Mouse (Mus musculus): Measurements from ENCODE around the gene BC051019.

BC051019 gene

DNA sequence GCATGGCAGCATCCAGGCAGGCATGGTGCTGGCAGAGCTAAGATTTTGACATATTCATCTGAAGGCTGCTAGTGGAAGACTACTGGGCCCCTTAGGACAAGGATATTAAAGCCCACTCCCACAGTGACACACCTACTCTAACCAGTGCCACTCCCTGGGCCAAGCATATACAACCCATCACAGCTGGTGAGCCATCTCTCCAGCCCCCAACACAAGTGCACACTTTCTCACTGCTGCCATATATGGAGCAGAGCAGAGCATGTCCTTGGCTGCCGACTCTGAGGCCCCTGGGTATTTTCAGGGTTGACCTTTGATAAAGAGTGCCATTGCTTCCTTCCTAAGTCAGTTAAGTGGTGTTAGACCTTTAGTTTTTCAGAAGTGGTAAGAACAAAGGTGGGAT is 13.6 kb downstream of the BC051019 start:
- DNase-seq (ENCODE audit: low read depth in 2 of 2, low spot score in 2 of 2): no peak

DNA sequence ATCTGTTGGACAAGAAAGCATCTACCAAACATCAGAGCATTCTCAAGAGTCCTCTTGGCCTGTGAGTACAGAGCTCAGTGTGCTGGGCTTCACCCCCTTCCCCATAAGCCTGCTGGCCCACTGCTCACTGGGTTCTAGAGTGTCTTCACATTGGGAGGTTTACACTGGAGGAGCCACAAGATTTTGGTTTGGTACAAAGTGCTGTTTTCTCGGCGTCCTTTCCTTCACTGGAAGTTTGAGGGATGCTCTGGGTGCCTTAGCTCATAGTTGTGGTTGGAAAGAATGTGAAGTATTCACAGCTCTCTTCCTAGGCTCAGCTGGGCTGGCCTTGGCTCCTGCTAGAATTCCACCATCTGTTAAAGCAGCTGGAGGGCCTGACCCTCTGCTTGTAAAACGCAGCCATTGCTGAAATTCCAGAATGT is 14.7 kb downstream of the BC051019 start:
- no peak for DNase-seq (ENCODE audit: low read depth in 2 of 2, low spot score in 2 of 2)

DNA sequence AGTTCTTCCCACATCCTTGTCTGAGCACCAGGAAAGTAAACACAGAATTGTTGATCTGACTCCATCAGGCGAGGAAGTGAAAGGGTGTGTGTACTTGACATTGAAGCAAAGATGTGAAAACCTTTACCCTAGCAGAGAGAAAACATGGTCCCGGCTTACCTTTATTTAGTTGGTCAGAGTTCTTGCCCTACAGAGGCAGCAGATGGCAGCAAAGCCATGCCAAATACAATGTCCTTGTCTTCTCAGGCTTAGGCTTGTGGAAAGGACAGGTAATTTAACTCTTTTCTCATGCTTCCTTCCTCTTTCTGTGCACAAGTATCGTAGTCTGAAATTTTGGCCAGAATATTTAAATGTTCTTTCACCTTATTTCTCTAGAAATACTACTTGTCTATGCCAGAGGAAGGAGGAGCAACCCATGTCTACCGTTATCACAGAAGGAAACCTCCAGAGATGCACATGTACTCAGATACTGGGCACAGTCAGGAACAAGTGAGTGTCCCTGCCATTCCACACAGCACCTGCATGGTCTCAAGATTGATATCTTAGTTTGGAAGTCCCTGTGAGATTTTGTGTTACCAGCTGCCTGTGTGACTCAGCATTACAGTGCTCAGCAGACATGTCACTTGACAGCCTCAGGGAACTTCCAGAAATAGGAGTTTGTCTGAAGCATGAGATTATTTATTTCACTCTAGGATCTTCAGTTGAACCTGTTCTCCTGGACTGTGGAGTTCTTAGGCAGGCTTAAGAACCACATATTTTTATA is 16.4 kb downstream of the BC051019 start:
- peak; percentile 33 to 63 for DNase-seq (ENCODE audit: low read depth in 2 of 2, low spot score in 2 of 2)

- no peak for DNase-seq (ENCODE audit: low read depth in 2 of 2, low spot score in 2 of 2)
Measured at GRCm38 (mm10) chr7:109704461-109704860, 19.2 kb downstream of the BC051019 start.

DNA sequence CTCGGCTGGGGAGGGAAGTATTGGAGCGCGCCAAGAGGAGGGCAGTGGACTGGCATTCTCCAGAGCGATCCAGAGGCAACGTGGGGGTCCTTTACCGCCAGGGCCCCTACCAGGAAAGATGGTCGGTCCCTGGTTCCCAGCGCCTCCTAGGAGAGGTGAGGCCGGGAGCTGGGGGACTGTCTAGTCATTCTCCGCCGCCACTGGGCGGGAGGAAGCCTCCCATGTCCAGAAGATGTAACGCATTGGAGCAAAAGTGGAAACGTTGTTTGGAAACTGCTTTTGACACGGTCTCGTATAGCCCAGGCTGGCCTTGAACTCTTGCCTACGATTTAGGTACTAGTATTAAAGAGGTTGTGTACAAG is 19.7 kb downstream of the BC051019 start:
- peak in 1 of 2 experiments; percentile 8 for DNase-seq (ENCODE audit: low read depth in 2 of 2, low spot score in 2 of 2)

- peak; percentile 92 to 96 for DNase-seq (ENCODE audit: low read depth in 2 of 2, low spot score in 2 of 2)
Measured at GRCm38 (mm10) chr7:109703190-109704015, 20.2 kb downstream of the BC051019 start, which contains the start of the genes St5 and Akip1. TSS of gene St5 (minus strand) at chr7:109703605. TSS of gene Akip1 (plus strand) at chr7:109703690.

DNA sequence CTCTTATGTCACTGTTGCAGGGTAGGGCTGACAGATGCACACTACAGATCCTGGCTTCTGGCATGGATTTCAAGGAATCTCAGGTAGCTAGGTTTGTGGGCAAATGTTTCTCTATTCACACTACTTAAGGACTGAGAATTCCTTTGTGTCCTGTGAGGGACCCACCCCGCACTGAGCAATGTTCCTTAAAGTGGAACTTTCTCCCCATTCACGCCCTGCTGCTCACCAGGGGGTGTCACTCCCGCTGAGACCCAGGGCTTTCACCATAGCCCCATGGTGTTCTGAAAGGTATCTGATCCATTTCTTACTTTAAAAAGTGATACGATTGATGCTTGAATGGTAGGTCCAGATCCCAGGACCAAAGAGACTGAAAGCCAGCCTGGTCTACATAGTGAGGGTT is 20.9 kb downstream of the BC051019 start:
- DNase-seq (ENCODE audit: low read depth in 2 of 2, low spot score in 2 of 2): no peak

GRCm38 (mm10) chr7:109700213-109700612 is 23.4 kb downstream of the BC051019 start:
- DNase-seq (ENCODE audit: low read depth in 2 of 2, low spot score in 2 of 2): no peak

DNA sequence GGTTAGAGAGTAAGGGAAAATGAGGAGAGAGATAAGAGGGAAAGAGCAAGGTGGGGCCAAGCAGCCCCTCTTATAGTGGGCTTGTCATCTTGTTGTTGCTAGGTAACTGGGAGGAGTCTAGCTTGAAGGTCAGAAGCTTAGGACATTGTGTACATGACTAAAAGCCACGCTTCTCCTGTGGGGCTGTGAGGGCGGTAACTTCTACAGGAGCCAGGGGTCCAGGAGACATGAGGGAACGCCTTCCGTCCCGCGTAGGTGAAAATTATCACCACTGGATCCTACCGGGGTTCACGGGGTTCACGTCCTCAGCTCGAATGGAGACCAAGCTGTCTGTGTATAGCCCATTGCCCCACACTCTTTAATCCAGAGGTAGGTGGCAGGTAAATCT is 28.3 kb downstream of the BC051019 start:
- no peak for DNase-seq (ENCODE audit: low read depth in 2 of 2, low spot score in 2 of 2)

DNA sequence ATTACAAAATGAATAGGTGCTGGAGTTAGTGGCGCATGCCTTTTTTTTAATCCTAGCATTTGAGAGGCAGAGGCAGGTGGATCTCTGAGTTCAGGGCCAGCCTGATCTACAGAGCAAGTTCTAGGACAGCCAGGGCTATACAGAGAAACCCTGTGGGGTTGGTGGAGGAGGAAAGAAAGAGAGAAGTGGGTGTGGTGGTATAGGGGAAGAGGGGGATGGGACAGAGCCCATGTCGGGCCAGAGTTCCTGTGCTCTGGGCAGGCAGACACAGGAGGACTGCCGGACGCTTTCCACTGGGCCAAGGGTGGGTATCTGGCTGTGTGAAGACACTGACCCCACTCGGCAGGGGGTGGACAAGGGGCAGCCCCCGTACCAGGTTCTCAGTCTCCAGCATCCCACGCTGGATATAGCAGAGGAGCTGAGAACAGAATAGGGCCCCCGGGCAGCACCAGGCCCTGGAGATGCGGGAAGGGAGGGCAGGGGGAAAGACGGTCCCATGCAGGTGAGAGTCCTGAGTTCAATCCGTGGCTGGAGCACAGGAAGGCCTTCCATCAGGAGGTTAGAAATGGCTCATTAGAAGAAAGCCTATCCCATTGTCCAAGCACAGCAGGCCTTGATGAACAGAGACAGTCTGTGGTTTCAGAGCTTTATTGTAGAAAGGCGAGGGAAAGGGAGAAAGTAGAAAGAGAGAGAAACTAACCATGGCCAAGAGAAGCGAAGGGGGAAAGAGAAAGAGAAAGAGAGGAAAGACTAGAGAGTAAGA is 28.9 kb downstream of the BC051019 start:
- DNase-seq (ENCODE audit: low read depth in 2 of 2, low spot score in 2 of 2): no peak

DNA sequence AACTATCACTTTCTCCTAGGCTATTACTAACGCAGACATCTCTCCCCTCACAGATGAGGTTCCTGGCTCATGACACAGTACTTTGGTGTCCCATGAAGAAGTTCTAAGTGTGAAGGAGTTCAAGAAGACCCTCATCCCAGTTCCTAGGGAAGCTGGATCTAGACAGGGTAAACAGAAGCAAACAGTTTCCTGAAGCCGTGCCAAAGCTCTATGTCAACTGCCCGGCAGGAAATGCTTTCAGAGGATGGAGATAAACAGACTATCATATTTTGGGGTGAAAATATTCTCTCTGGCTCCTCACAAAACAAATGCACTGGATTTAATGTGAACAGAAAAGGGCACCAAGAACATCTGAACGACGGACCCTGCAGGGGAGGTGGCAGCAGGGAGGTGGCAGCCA is 32.7 kb downstream of the BC051019 start:
- no peak for DNase-seq (ENCODE audit: low read depth in 2 of 2, low spot score in 2 of 2)

DNA sequence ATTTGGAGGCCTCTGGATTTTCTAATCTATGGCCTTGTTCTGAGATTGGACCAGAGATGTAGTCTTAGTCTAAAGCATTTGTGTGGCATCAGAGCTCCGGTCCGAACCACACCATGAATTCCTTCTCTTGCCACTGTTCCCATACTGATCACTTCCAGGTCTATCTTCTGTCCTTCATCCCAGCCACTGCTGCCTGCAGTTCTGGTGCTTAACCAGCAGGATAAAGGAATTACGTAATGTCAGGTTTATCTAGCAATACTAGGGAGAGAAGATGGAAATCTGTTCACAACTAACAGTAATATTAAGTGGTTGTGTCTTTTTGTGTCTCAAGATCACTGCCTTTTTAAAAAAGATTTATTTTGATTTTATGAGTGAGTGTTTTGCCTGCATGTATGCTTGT is 33.5 kb downstream of the BC051019 start:
- DNase-seq (ENCODE audit: low read depth in 2 of 2, low spot score in 2 of 2): no peak

- no peak for DNase-seq (ENCODE audit: low read depth in 2 of 2, low spot score in 2 of 2)
Measured at GRCm38 (mm10) chr7:109686585-109687128, 37.0 kb downstream of the BC051019 start.

GRCm38 (mm10) chr7:109680879-109681278 is 42.8 kb downstream of the BC051019 start:
- no peak for DNase-seq (ENCODE audit: low read depth in 2 of 2, low spot score in 2 of 2)

DNA sequence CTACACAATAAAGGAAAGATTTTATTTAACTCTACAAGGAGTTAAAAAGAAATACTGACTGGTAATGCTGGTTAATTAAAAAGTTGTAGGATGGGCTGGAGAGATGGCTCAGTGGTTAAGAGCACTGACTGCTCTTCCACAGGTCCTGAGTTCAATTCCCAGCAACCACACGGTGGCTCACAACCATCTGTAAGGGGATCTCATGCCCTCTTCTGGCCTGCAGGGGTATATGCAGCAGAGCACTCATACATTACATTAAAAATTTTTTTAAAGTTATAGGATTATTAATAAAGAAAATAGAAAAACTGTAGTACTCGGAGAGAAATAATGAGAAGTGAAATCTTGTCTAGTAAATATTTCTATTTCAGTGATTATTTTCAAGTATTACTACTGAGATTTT is 43.4 kb downstream of the BC051019 start:
- no peak for DNase-seq (ENCODE audit: low read depth in 2 of 2, low spot score in 2 of 2)

GRCm38 (mm10) chr7:109674944-109675628 is 48.6 kb downstream of the BC051019 start:
- no peak for DNase-seq (ENCODE audit: low read depth in 2 of 2, low spot score in 2 of 2)

DNA sequence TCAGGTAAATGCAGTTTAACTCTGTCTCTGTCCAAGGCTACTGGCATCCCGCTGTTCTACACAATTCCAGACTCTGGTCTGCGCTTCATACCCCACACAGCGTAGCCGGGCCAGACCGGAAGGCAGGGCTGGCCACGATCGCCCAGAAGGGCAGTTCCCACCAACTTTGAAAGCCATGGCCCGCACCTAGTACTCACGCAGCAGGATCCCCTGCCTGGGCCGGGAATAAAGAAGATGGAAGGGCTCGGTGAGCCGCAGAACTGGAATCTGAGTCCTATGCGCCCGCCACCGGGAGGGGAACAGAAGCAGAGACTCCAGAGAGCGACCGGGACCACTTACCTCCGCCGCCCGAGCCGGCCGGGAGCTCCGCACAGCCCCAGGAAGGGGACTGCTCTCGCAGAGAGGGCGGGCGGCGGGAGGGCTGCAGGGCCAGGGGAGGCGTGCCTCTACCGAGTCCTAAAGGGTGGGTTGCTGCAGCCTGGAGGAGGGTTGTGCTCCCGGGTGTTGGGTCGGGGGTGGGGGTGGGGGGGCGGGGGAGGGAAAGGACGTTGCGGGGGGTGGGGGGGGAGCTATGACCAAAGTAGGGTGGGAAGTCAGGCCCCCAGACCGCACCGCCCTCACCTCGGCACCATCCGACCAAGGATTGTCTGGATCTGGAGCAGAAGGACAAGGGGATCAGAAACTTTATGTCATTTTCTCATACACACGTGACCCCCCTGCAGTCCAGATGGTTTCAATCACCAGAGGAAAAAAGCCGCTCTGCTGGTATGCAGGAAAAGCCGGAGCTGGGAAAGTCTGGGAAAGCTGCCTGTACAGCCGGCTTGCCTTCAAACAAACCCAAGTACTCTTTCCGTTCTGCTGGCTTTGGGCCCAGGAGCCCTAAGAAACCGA is 51.8 kb downstream of the BC051019 start:
- DNase-seq (ENCODE audit: low read depth in 2 of 2, low spot score in 2 of 2): no peak

- no peak for DNase-seq (ENCODE audit: low read depth in 2 of 2, low spot score in 2 of 2)
Measured at GRCm38 (mm10) chr7:109669426-109670170, 54.1 kb downstream of the BC051019 start.

DNA sequence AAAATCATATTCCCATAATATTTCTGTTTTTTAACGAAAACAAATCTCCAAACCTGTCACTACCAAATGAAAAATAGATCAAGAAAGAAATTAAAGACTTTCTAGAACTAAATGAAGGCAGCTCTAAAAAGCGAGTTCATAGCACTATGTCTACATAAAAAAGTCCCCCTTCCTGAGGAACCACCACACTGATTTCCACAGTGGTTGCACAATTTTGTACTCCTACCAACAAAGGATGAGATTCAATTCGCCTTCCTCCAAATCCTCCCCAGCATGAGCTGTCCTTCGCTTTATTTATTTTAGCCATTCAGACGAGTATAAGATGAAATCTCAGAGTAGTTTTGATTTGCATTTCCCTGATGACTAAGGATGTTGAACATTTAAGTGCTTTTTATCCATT is 57.0 kb downstream of the BC051019 start:
- DNase-seq (ENCODE audit: low read depth in 2 of 2, low spot score in 2 of 2): no peak

Data from CD8-positive naive resting alpha-beta T cell, adult 2 months (primary cell).